Mouse (Mus musculus): ENCODE measurements around the gene Gm21992. TPM values are rescaled to one million over a fixed set of nuclear protein-coding genes. Genes with fewer than 3 reads are reported as not detected.

Gm21992 gene
- 22.9 and 23.9 TPM in 2 replicates for polyA plus RNA-seq (2015; fragmentation: Nextera tagmentation; extraction: Ambion mirVana)

GRCm38 (mm10) chr19:4811063-4811908 lies at the start of gene Gm21992, which contains the start of gene Rbm14:
Gm21992 (minus strand) TSS chr19:4811612.
Rbm14 (minus strand) TSS chr19:4811634.
- Histone ChIP-seq H3K4me2 (peak within 1 kb of the TSS; percentile 81), H3K9ac (peak within 1 kb of the TSS; percentile 80), H3K9me3 (no peaks in the 10 kb centered on the region), H3K27ac (replicated peaks) (peak within 1 kb of the TSS; percentile 94), H3K27me3 (no peaks in the 10 kb centered on the region), H3K4me3 (peak within 1 kb of the TSS; percentile 80), H3K4me1 (replicated peaks) (peaks cover 39% of the 10 kb centered on the region), H3K36me3 (no peaks in the 10 kb centered on the region)
- peak; percentile 99 for ATAC-seq (ENCODE audit: low FRiP score, low read depth)
- under 1% methylated on average over 83 of the region's 83 CpGs for WGBS

- H3K4me3 ChIP-seq, result no peak overlapping the region
- H3K36me3 ChIP-seq, result peaks cover 24% of the 10 kb centered on the region
- H3K9me3 ChIP-seq, result no peaks in the 10 kb centered on the region
- H3K4me1 ChIP-seq (replicated peaks), result peaks cover 16% of the 10 kb centered on the region
- WGBS, result 79% methylated on average over 6 of the region's 6 CpGs
- H3K4me2 ChIP-seq, result no peak overlapping the region
- no peak for ATAC-seq (ENCODE audit: low FRiP score, low read depth)
- H3K27ac ChIP-seq (replicated peaks), result no peak overlapping the region
- no peak overlapping the region for H3K9ac ChIP-seq
- no peaks in the 10 kb centered on the region for H3K27me3 ChIP-seq
These were observed 47.7 kb upstream of the Gm21992 start for GRCm38 (mm10) chr19:4859081-4859480.

DNA sequence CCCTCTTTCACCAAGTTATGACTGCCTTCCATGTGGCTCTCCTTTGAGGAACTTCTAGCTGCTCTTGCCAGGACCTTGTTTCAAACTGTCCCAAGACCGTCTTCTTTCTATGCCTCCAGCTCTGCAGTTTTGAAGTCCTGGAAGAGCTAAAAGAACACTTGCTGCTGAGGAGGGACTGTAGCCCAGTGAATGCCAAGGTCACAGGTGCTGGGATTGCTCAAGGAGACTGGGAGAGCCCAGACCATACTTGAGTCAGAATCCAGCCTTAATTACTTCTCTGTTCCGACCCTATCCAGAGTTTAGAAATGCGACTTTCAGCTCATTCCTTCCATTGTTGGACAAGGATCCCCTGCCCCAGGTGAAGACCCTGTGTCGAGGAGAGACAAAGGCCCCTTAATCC lies 44.5 kb upstream of the Gm21992 start:
- Histone ChIP-seq H3K36me3 (peaks cover 21% of the 10 kb centered on the region), H3K4me2 (peak overlapping the region; percentile 81), H3K27ac (replicated peaks) (no peak overlapping the region), H3K4me1 (replicated peaks) (peaks cover 16% of the 10 kb centered on the region), H3K27me3 (no peaks in the 10 kb centered on the region), H3K4me3 (peak overlapping the region; percentile 54), H3K9me3 (no peaks in the 10 kb centered on the region), H3K9ac (peak overlapping the region; percentile 66; the same call in 1 of the 2 replicates)
- WGBS, result 77% methylated on average over 4 of the region's 4 CpGs
- no peak for ATAC-seq (ENCODE audit: low FRiP score, low read depth)

GRCm38 (mm10) chr19:4855470-4855820 lies 44.0 kb upstream of the Gm21992 start:
- peaks cover 16% of the 10 kb centered on the region for H3K4me1 ChIP-seq (replicated peaks)
- peak overlapping the region; percentile 54 for H3K4me3 ChIP-seq
- ATAC-seq (ENCODE audit: low FRiP score, low read depth), result no peak; the same call in none of the 2 replicates
- H3K9me3 ChIP-seq, result no peaks in the 10 kb centered on the region
- under 1% methylated on average over 14 of the region's 14 CpGs for WGBS
- H3K4me2 ChIP-seq, result peak overlapping the region; percentile 81
- H3K27me3 ChIP-seq, result no peaks in the 10 kb centered on the region
- H3K9ac ChIP-seq, result peak overlapping the region; percentile 66
- peak overlapping the region; percentile 16; the same call in 1 of the 2 replicates for H3K27ac ChIP-seq (replicated peaks)
- peaks cover 16% of the 10 kb centered on the region; the same call in 1 of the 2 replicates for H3K36me3 ChIP-seq

- H3K27me3 ChIP-seq, result no peaks in the 10 kb centered on the region
- WGBS, result 3% methylated on average over 45 of the region's 45 CpGs
- peak; percentile 94 for ATAC-seq (ENCODE audit: low FRiP score, low read depth)
These were observed 43.4 kb upstream of the Gm21992 start, which contains the start of gene Ctsf for GRCm38 (mm10) chr19:4854552-4855469. Ctsf (plus strand) TSS chr19:4855130.

GRCm38 (mm10) chr19:4850281-4850680 lies 38.9 kb upstream of the Gm21992 start:
- WGBS, result 47% methylated on average over 5 of the region's 5 CpGs
- no peak overlapping the region for H3K27ac ChIP-seq (replicated peaks)
- peaks cover 5% of the 10 kb centered on the region for H3K4me1 ChIP-seq (replicated peaks)
- H3K9me3 ChIP-seq, result no peaks in the 10 kb centered on the region
- H3K27me3 ChIP-seq, result no peaks in the 10 kb centered on the region
- no peak for ATAC-seq (ENCODE audit: low FRiP score, low read depth)
- H3K4me2 ChIP-seq, result no peak overlapping the region
- H3K9ac ChIP-seq, result no peak overlapping the region
- no peaks in the 10 kb centered on the region for H3K36me3 ChIP-seq
- no peak overlapping the region for H3K4me3 ChIP-seq

More at GRCm38 (mm10) chr19:4854552-4855469, 43.4 kb upstream of the Gm21992 start, which contains the start of gene Ctsf:
- peaks cover 16% of the 10 kb centered on the region for H3K4me1 ChIP-seq (replicated peaks)
- H3K4me2 ChIP-seq, result peak within 1 kb of the TSS; percentile 81
- peak within 1 kb of the TSS; percentile 16; the same call in 1 of the 2 replicates for H3K27ac ChIP-seq (replicated peaks)
- peak within 1 kb of the TSS; percentile 66 for H3K9ac ChIP-seq
- H3K4me3 ChIP-seq, result peak within 1 kb of the TSS; percentile 54
- no peaks in the 10 kb centered on the region for H3K9me3 ChIP-seq
- peaks cover 12% of the 10 kb centered on the region; the same call in 1 of the 2 replicates for H3K36me3 ChIP-seq

DNA sequence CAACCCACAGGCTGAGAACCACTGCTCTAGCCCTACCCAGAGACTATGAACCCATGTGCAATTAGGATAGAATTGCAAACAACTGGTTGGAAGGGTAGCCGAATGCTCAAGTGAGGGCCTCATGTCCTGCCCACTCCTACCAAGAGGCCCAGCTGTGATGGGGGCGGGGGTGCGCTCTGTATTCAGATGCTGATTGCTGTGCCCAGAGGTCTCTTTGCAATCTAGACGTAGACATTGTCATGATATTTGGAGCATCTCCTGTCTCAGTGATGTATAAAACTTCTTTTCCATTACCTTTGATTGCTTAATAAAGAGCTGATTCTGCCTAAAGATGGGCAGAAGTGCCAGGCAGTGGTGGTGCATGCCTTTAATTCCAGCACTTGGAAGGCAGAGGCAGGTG lies 38.4 kb upstream of the Gm21992 start:
- Histone ChIP-seq H3K36me3 (no peaks in the 10 kb centered on the region), H3K4me3 (no peak overlapping the region), H3K4me2 (no peak overlapping the region), H3K9ac (no peak overlapping the region), H3K27me3 (no peaks in the 10 kb centered on the region), H3K4me1 (replicated peaks) (peaks cover 4% of the 10 kb centered on the region), H3K27ac (replicated peaks) (no peak overlapping the region), H3K9me3 (no peaks in the 10 kb centered on the region)
- WGBS, result 43% methylated on average over 4 of the region's 4 CpGs
- ATAC-seq (ENCODE audit: low FRiP score, low read depth), result no peak

GRCm38 (mm10) chr19:4847490-4847889 lies 36.1 kb upstream of the Gm21992 start:
- no peaks in the 10 kb centered on the region for H3K36me3 ChIP-seq
- 39% methylated on average over 7 of the region's 7 CpGs for WGBS
- no peak for ATAC-seq (ENCODE audit: low FRiP score, low read depth)

DNA sequence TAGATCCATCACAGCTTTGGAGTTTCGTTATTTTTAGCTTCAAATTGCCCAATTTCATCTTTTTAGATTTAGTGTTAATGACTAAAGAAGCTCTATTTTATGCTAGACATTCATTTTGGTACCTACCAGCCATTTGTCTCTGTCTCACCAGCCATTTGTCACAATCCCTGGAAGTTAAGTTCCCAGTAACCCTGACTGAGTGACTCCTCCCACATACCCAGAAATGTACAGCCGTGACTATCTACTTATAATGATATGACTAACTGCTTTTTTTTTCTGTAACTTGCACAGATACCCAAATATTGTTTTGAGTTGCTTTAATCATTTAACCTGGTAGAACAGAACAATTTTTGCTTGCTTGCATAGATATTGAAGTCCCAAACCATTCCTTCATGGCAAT lies 34.4 kb upstream of the Gm21992 start:
- Histone ChIP-seq H3K27me3 (peaks cover 12% of the 10 kb centered on the region), H3K9me3 (no peaks in the 10 kb centered on the region), H3K4me3 (no peak overlapping the region), H3K4me1 (replicated peaks) (no peaks in the 10 kb centered on the region), H3K27ac (replicated peaks) (no peak overlapping the region), H3K4me2 (no peak overlapping the region), H3K9ac (no peak overlapping the region), H3K36me3 (no peaks in the 10 kb centered on the region)
- ATAC-seq (ENCODE audit: low FRiP score, low read depth), result no peak
- 84% methylated on average over 2 of the region's 2 CpGs for WGBS

More at GRCm38 (mm10) chr19:4847490-4847889, 36.1 kb upstream of the Gm21992 start:
- Histone ChIP-seq H3K9me3 (no peaks in the 10 kb centered on the region), H3K9ac (no peak overlapping the region), H3K4me1 (replicated peaks) (no peaks in the 10 kb centered on the region), H3K4me3 (no peak overlapping the region), H3K27me3 (no peaks in the 10 kb centered on the region), H3K4me2 (no peak overlapping the region), H3K27ac (replicated peaks) (no peak overlapping the region)

DNA sequence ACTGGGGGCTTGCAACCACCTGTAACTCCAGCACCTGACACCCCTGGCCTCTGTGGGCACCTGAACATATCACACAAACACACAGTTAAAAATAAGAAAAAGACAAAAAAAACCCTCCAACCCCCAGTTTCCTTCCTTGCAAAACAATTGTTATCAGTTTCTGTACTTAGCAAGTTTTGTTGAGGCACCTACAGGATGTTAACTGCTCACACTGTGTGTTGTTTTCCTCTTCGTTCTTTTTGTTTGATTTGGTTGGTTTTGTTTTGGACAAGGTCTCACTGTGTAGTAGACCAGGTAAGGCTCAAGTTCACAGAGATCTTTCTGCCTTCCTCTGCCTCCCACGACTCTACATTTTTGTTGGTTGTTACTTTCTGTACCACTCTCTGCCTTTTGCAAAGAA lies 31.2 kb upstream of the Gm21992 start:
- peaks cover 23% of the 10 kb centered on the region for H3K27me3 ChIP-seq
- H3K36me3 ChIP-seq, result no peaks in the 10 kb centered on the region
- no peak overlapping the region for H3K4me3 ChIP-seq
- no peak overlapping the region for H3K27ac ChIP-seq (replicated peaks)
- H3K4me2 ChIP-seq, result no peak overlapping the region
- no peak overlapping the region for H3K9ac ChIP-seq
- ATAC-seq (ENCODE audit: low FRiP score, low read depth), result no peak
- H3K9me3 ChIP-seq, result no peaks in the 10 kb centered on the region
- WGBS, result 77% methylated on average over 2 of the region's 2 CpGs
- peaks cover 17% of the 10 kb centered on the region for H3K4me1 ChIP-seq (replicated peaks)

DNA sequence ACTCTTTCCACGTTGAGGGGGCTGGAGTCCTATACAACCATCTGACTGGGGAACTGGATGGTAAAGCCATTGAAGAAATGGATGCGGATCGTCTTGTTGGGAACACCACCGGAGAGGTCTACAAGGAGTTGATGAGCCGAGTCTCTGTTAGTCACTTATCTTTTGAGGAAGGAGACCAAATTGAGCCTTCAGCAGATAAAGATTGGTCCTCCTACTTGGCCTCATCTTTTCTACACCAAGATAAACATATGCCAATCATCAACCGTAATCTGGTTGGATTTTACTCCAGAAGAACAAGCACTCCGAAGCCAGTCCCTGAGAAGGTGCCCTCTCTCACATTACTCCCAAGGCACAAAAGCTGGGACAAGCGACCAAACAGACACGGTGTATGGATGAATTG lies 29.4 kb upstream of the Gm21992 start:
- H3K9me3 ChIP-seq, result no peaks in the 10 kb centered on the region
- no peak overlapping the region for H3K4me3 ChIP-seq
- no peak overlapping the region for H3K4me2 ChIP-seq
- 87% methylated on average over 9 of the region's 9 CpGs for WGBS
- H3K9ac ChIP-seq, result no peak overlapping the region
- H3K27me3 ChIP-seq, result peaks cover 23% of the 10 kb centered on the region
- H3K36me3 ChIP-seq, result no peaks in the 10 kb centered on the region
- no peak for ATAC-seq (ENCODE audit: low FRiP score, low read depth)
- peaks cover 17% of the 10 kb centered on the region for H3K4me1 ChIP-seq (replicated peaks)
- no peak overlapping the region for H3K27ac ChIP-seq (replicated peaks)
